Mouse (Mus musculus) CD4-positive, CD25-positive, alpha-beta regulatory T cell, adult 9 weeks (primary cell): ENCODE measurements around the gene Mmp17. TPM values are rescaled to one million over a fixed set of nuclear protein-coding genes. Genes with fewer than 3 reads are reported as not detected.

Source experiments
- polyA plus RNA-seq: library from polyadenylated mRNA; unstranded; fragments of 100-300 nt; shearing (Covaris generic); gene quantifications from one replicate; pipeline ENCODE4 v1.2.1, GENCODE M21; 2017

Gene Mmp17
- polyA plus RNA-seq = 0.07 TPM

GRCm38 (mm10) chr5:129583761-129584582, at the start of gene Mmp17:
Mmp17 (plus strand) TSS chr5:129584169.

Other genes with a start within 250 kb of the Mmp17 start
- gene Sfswap, start 82.9 kb upstream of the Mmp17 start, polyA plus RNA-seq = 38.5 TPM
- 4.6 TPM for gene Zfp11, start 85.9 kb downstream of the Mmp17 start, polyA plus RNA-seq
- gene Sept14, start 124.3 kb downstream of the Mmp17 start, polyA plus RNA-seq = not detected
- gene Mrps17, start 131.3 kb downstream of the Mmp17 start, polyA plus RNA-seq = 127 TPM
- 33.3 TPM for gene Nipsnap2, start 140.9 kb downstream of the Mmp17 start, polyA plus RNA-seq
- gene Psph, start 203.3 kb downstream of the Mmp17 start, polyA plus RNA-seq = 74.7 TPM